Mouse (Mus musculus) spleen, postnatal 10 days (tissue): ENCODE measurements around the gene Pf4.
"Not testable (repeated sequence)": the region's sequence is repeated elsewhere in the genome, so short reads cannot be mapped to it uniquely, and the experiment has no call there.

Source experiments
- DNase-seq, 2 experiments: peaks; one replicate each; pipeline ENCODE4 v3.0.0; 2021 to 2022; ENCODE audit warnings: low spot score in 2 of 2

Gene Pf4

GRCm38 (mm10) chr5:90785659-90786588 lies 13.7 kb downstream of the Pf4 start, which contains the start of gene Cxcl3:
Cxcl3 (plus strand) TSS chr5:90786103.
- no peak for DNase-seq

GRCm38 (mm10) chr5:90788114-90788513 lies 15.9 kb downstream of the Pf4 start:
- no peak for DNase-seq

- DNase-seq, result no peak
Measured at GRCm38 (mm10) chr5:90789306-90790073, 17.3 kb downstream of the Pf4 start.

- DNase-seq, result no peak
Measured at GRCm38 (mm10) chr5:90790074-90790502, 17.9 kb downstream of the Pf4 start.

GRCm38 (mm10) chr5:90794195-90794625 lies 22.0 kb downstream of the Pf4 start, which contains the start of gene Cxcl15:
Cxcl15 (plus strand) TSS chr5:90794534.
- DNase-seq, result no peak

GRCm38 (mm10) chr5:90795392-90795791 lies 23.2 kb downstream of the Pf4 start:
- DNase-seq, result not testable (repeated sequence)

- DNase-seq, result no peak
Measured at GRCm38 (mm10) chr5:90804574-90804973, 32.3 kb downstream of the Pf4 start.

- no peak for DNase-seq
Measured at GRCm38 (mm10) chr5:90806050-90806449, 33.8 kb downstream of the Pf4 start.

- DNase-seq, result no peak
Measured at GRCm38 (mm10) chr5:90807176-90807950, 35.1 kb downstream of the Pf4 start.

- DNase-seq, result no peak
Measured at GRCm38 (mm10) chr5:90819756-90820155, 47.5 kb downstream of the Pf4 start.
